Mouse (Mus musculus) gastrocnemius, postnatal 14 days (tissue): Measurements from ENCODE around the gene Rdh8. TPM values are rescaled to one million over a fixed set of nuclear protein-coding genes. Genes with fewer than 3 reads are reported as not detected.
"Not testable (repeated sequence)": the region's sequence is repeated elsewhere in the genome, so short reads cannot be mapped to it uniquely, and the experiment has no call there.

Experiments
- DNase-seq: peaks from one replicate; pipeline ENCODE4 v3.0.0; 2021; ENCODE audit warnings: mixed read lengths
- intact Hi-C: fragments of 180-260 bp; cut with DNase I; formaldehyde crosslinking; loops from one replicate; pipeline ENCODE4 v1.15.1; 2025; ENCODE audit warnings: low total_unique reads
- total RNA-seq, 2 experiments: library from RNA; stranded (reverse); gene quantifications; 2 replicates each; pipeline ENCODE4 v1.2.3; 2021

The Rdh8 gene
- total RNA-seq, 2 experiments from 2014 or later, result 0.22 TPM; not detected in 1

DNA sequence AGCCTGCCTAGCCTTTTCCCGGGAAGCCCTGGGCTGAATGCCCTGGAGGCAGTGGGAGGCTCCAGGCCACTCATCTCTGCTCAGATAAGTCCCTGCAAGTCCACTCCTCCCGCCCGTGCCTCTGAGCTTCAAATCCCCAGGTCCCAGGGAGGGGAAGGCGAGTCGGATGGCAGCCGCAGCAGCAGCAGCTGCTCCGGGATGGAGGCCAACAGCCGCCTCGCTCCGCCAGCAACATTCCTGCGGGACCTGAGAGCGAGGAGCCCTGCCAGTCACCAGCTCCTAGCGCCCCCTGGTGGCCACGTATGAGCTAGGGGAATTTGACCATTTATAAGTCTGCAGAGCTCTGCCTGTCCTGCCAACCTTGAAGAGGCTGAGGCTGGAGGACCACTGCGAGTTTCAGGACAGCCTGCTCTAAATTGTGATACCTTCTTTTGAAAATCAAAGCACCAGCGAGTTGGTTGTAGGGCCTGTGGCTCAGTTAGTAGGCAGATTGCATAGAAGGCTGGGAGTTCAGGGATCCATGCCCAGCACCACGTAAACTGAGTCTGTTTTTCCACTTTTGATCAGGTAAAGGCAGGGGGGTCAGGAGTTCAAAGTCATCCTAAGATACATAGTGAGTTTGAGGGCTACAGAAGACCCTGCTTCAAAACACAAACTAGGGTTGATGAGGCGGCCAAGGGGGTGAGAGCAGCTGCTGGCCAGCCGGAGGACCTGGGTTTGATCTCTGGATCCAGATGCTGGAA is 12.8 kb downstream of the Rdh8 start:
- peak; percentile 98 for DNase-seq

GRCm38 (mm10) chr9:20834881-20835280 is 16.6 kb downstream of the Rdh8 start:
- intact Hi-C loops, result no loop called here
- no peak for DNase-seq

More for the DNA sequence above, 12.8 kb downstream of the Rdh8 start:
- intact Hi-C loops, result no loop called here

GRCm38 (mm10) chr9:20835431-20835954 is 17.2 kb downstream of the Rdh8 start:
- DNase-seq, intact Hi-C loops: not testable (repeated sequence)

DNA sequence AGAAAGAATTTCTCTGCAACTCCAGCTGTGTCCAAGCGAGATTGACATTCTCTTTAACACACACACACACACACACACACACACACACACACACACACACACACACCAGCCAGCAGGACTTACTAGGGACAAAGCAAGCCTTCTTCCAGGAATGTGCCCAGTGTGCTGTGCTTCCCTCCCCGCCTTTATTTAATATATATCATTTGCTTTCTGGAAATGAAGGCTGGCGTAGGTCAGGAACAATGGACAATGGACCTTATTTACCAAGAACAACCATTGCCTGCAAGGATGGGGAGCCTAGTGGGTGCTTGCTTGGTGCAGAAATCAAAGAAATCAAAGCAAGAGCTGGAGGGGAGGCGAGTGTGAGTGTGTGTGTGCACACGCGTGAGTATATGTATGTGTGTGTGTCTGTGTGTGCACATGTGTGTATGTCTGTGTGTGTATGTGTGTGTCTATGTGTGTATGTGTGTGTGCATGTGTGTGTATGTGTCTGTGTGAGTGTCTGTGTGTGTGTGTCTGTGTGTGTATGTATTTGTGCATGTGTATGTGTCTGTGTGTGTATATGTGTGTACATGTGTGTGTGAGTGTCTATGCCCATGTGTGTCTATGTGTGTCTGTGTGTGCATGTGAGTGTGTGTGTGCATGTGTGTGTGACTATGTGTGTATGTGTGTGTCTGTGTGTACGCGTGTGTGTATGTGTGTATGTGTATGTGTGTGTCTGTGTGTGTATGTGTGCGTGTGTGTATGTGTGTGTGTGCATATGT is 19.1 kb downstream of the Rdh8 start:
- no peak for DNase-seq
- intact Hi-C loops, result no loop called here

GRCm38 (mm10) chr9:20838931-20839330 is 20.6 kb downstream of the Rdh8 start:
- DNase-seq, result no peak
- intact Hi-C loops, result no loop called here

GRCm38 (mm10) chr9:20842211-20842610 is 23.9 kb downstream of the Rdh8 start:
- DNase-seq, result no peak
- intact Hi-C loops, result no loop called here

DNA sequence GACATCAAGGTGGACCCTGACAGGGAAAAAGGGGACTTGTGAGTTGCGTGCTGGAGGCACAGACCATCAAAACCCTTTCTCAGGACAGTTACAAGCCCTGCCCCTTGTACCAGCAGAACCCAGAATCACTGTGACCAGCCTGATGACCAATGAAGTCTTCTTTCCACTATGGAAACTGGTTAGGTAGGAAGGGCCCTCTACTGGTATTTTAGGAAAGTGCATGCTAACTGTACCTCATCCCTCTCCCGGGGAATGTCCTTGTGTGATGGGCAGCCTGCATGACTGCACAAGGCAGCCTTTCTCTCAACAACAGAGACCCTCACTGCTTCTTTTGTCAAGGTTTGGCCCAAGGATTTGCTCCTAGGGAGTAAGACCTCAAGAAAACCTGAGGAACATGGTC is 24.4 kb downstream of the Rdh8 start:
- intact Hi-C loops, result no loop called here
- DNase-seq, result no peak

- DNase-seq, result no peak
- intact Hi-C loops, result no loop called here
These were observed 31.9 kb downstream of the Rdh8 start for GRCm38 (mm10) chr9:20850179-20850578.

DNA sequence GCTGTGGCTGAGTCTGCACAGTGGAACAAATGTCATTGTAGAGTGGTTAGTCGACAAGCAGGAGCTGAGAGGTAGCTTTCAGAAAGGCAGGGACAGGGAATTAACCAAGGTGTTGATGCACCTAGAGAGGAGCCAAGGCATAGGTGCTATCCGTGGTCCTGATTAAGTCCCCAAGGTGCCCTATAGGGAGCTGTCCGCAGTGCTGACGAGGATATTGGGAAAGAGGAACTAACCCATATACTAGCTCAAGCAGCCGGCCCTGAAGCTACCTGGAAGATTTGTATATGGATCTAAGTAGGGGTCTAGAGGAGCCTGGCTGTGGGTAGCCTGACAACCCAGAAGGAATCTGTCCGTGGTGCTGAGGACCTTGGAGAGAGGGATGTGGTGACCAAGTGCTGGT is 38.8 kb downstream of the Rdh8 start:
- no peak for DNase-seq

DNA sequence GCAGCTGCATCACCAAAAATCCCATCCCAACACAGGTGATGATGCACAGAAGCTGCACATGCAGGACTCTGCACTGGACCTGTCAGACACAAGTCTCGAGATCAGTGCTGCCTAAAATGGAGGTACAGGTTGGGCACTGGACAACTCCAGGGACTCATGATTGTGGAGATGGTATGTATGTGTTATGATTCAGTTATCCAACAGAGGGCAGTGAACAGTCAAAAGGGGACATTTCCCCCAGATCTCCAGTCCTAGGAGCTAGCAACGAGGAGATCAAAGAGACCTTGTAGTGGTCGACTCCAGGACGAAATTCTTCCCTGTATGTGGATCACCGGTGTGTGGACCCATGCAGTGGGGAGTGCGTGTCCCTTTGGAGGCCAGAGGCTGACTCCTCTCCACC is 41.6 kb downstream of the Rdh8 start:
- intact Hi-C loops, result no loop called here
- DNase-seq, result no peak

More for the DNA sequence above, 38.8 kb downstream of the Rdh8 start:
- intact Hi-C loops, result no loop called here

- DNase-seq, result peak; percentile 21
These were observed 43.5 kb downstream of the Rdh8 start for GRCm38 (mm10) chr9:20861821-20862220.

DNA sequence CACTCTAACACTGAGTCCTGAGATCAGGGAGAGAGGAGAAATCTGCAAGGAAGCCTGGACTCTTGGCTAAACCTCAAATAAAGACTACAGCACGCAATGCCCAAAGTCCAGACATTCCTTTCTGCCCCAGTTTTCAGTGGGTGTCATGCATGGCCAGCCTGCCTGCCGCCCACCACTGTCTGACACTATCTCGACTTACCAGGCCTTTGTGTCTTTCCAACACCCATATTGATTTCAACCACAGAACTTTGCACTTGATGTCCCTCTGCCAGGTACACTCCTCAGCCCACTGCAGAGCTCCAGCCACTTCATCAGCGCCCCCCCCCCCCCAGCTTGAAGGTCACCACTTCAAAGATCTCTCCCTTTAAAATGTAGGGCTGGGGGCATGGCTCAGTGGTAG is 43.9 kb downstream of the Rdh8 start:
- intact Hi-C loops, result no loop called here
- DNase-seq, result no peak

More at GRCm38 (mm10) chr9:20861821-20862220, 43.5 kb downstream of the Rdh8 start:
- intact Hi-C loops, result no loop called here

GRCm38 (mm10) chr9:20866879-20867278 is 48.6 kb downstream of the Rdh8 start:
- intact Hi-C loops, result no loop called here
- DNase-seq, result no peak

DNA sequence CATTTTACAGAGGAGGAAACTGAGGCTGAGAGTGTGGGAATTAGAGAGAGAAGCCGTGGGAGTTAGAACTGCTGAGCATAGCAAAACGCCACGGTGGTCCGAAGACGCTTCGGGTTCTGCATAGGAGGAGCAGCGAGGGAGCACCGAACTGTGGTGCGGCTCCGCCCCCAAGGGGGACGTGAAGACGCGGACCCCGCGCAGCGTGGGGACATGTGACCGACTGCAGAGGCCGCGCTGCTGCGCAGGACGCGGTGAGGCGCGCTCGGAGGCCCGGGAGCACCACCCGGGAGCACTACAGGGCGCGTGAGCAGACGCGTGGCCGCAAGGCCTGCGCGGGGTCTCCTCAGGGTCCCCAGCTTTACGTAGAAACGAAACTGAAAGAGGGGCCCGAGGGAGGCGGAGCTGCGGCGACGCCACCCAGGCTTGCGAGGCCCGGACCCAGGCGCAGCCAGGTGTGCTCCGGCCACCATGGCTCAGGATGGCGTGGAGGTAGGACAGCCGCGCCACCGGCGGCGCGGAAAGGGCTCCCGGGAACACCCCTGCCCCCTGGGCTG is 50.2 kb downstream of the Rdh8 start, which contains the start of gene A230050P20Rik:
TSS of gene A230050P20Rik (plus strand) at position 195 of the 554 bp plus-strand sequence.
- intact Hi-C loops, result no loop called here
- peak; percentile 54 for DNase-seq

- intact Hi-C loops, result no loop called here
- DNase-seq, result peak; percentile 32
These were observed 50.9 kb downstream of the Rdh8 start for GRCm38 (mm10) chr9:20869246-20869645.

GRCm38 (mm10) chr9:20870211-20871173 is 52.2 kb downstream of the Rdh8 start:
- intact Hi-C loops, result no loop called here
- no peak for DNase-seq

GRCm38 (mm10) chr9:20872991-20873390 is 54.7 kb downstream of the Rdh8 start:
- DNase-seq, result no peak
- intact Hi-C loops, result no loop called here

GRCm38 (mm10) chr9:20873521-20873920 is 55.2 kb downstream of the Rdh8 start:
- intact Hi-C loops, result no loop called here
- DNase-seq, result no peak
